Mouse (Mus musculus): ENCODE results near the gene Afg1l.

Gene Afg1l

DNA sequence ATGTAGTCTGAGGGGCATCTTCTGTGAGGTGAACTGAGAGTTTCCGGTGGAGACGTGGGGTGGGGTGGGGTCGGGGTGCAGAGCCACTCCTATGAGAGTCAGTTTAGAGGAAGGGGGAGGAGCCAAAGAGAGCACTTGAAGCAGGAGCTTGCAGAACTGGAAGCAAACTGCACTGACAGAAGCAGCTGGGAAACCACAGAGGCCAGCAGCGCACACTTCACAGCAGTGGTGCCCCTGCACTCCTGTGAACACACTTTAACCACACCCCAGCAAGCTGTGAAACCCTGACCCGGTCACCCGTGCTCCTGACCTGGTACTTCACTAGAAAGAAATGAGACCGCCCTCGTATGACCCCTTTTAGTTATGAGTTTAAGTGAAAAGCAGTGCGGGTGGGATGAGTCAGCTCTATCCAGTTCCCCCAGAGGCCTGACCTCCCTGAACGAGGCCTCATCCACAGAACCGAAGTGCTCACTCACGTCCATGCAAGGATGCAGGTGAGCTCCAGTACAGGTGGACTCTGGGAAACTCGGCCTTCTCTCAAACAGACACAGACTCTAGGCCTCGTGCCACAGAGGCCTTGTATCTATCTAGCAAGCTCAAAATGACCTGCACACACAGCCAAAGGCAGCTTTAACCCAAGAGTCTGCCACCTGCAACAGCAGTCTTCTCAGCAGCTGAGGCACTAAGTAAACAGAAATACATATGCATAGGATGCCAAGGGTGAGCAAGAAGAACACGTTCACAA is 208.9 kb downstream of the Afg1l start:
- DNase-seq (ENCODE audit: low spot score), result no peak

DNA sequence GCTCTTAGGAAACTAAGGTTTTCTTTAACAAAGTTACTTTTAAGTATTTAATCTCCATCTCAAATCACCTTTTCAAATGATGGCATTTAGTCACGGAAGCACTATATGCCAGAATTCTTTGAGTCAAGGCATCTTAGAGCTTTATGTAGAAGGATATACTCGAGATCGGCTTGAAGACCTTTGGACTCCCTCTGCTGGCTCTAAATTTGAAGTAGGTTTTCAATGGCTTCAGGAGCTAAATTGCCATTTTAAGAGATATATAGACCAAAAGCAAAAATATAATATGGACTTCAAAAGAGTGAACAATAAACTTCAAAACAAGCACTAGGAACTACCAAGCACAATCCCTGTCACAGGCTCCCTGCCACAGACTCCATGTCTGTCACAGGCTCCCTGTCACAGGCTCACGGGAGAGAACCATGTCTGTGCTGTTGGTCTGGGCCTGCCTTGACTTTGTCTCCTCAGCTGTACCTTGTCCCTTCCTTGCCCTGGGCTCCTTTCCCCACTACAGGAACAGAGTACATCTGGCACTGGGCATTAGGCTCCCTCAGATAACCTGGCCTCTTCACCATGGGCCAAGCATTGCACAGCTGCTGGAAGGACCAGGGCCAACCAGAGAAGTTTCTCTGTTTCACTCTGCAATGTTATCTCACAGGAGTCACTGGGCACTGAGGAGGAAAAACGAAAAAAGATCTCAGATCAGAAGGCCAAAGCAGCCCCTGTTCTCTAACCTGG is 210.4 kb downstream of the Afg1l start:
- peak; percentile 26 for DNase-seq (ENCODE audit: low spot score)

DNA sequence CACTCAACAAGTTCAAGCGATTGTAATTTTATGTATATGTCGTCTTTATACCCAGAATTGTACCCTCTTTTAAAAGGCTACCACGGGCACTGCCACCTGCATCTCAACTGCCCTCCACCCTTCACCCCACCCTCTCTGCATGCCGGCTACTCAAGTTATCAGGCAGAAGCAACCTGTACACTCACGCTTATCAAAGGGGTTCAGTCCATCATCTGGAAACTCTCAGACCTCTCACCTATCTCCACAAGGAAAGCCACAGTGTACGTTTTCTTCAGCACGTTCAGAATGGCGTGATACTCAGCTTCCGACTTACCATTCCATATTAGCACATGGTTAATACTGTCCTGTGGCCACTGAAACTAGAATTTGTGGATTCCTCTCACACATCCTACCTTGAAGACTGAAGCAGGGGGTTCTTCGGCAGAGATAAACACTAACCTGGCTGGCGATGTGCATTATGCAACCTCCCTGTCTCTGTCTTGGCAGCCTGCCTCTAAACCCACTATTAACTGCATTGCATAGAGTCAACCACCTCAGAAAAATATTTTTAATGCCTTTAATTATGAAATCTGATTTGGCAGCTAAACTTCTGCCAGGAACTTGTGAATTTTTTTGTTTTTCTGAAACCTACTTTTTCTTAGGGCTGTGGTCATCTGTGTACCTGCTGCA is 213.2 kb downstream of the Afg1l start:
- DNase-seq (ENCODE audit: low spot score), result no peak

DNA sequence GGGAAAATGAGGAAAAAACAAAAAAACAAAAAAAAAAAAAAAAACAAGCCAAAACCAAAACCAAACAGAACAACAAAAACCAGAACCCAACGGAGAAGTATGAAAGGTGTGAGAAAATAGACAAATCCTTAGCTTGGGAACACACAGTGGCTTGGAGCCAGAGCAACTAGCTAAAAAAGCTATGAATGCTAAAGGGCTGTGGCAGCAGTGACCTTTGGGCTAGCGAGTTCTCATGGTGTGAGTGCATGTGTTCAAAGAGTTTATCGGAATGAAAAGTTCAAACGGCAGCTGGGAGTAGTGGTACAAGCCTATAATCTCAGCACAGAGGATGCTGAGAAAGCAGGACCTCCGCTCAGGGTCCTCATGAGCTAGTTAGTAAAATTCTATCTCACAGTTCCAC is 214.2 kb downstream of the Afg1l start:
- DNase-seq (ENCODE audit: low spot score), result no peak

DNA sequence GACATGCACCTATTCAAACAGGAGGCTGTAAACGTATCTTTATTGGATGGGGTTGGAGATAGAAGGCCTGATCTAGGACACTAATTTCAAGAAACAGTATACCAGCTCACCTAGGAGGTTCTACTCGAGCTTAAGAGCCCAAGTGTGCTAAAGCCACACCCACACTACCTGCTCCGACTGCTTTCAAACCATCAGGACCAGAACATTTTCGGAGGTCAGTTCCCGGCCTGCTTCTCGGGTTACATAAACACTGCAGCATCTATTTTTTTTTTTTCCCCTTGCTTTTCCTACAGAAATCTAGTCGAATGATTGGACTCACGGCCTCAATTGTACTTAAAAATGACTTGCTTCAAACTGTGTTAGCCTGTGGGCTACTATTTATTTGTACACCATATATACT is 214.7 kb downstream of the Afg1l start:
- no peak for DNase-seq (ENCODE audit: low spot score)

All from testis, postnatal 14 days (tissue).